Mouse (Mus musculus): ENCODE results near the gene Crlf1.

Crlf1 gene

GRCm38 (mm10) chr8:70492664-70493640, at the start of gene Crlf1:
TSS of gene Crlf1 (plus strand) at chr8:70493158.
- DNase-seq (ENCODE audit: low spot score in 2 of 2): no peak

DNA sequence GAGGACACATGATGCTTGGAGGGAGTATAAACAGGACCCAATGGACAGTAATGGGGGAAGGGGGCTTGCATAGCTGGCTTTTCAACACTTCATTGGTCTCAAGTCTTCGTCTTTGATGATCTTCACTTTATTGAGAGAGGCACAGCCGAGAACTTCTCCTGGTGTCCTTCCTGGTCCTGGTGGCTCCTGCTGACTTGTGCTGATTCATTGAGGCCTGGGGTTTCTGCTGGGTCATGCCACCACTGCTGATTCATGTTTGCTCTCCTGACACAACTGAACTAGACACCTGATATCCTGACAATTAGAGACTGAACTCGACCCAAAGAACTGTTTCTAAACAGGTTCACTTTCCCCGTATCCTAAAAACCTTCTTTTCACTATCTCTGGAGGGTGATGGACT, 49.6 kb upstream of the Crlf1 start:
- DNase-seq (ENCODE audit: low spot score in 2 of 2): no peak

GRCm38 (mm10) chr8:70445988-70446387, 47.0 kb upstream of the Crlf1 start:
- no peak for DNase-seq (ENCODE audit: low spot score in 2 of 2)

DNA sequence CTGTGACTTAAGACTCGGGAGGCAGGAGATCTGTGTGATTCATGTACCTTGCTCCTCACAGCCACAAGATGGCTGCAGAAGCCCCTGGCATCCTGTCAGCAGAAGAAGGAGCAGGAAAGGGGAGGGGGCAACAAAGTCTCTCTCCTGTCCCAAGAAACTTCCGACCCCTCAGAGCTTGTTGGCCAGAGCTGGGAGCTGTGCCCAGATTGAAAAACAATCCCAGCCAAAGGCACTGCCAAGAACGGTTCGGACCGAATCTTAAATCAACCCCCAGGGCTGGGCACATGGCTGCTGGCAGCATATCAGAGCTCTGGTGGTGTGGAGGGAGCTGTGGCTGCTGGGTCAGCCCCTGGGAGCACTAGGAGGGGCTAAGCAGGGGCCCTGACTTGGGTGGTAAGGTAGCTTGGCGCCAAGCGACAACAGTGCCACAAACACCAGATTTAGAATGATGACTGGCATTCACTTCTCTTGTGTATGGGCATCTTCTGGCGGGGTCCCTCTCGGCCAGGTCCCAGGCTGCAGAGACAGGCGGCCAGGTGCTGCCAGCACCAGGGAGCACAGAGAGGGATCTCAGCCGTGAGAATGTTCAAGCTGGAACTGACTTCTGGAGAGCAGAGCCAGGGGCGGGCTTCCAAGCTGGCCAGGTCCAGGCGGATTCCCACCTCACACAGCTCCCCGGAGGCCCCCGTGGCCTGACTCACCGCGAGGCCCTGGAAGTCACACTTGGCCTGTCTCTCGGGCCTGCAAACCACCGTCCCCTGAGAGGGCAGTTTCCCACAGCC, 45.1 kb upstream of the Crlf1 start:
- no peak for DNase-seq (ENCODE audit: low spot score in 2 of 2)

GRCm38 (mm10) chr8:70452196-70452966, 40.6 kb upstream of the Crlf1 start:
- no peak for DNase-seq (ENCODE audit: low spot score in 2 of 2)

DNA sequence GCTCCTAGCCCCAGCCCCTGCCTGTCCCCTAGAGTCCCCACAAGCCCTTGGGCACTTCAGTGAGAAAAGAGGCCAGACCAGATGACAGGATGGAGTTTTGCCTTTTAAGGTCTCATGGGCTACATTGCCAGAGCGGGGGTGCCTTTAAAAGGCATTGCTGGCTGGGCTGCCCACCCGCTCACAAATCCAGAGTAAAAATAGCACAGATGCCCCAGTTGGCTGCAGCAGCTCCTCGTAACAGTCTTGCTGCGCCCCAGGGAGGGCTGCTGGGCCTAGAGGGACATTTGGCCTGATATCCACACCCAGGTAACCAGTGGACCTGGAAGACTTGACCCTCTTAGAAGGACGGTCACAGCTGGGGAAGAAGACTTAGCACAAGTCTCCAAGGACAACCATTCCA, 39.1 kb upstream of the Crlf1 start:
- DNase-seq (ENCODE audit: low spot score in 2 of 2): no peak

- DNase-seq (ENCODE audit: low spot score in 2 of 2): no peak
Observed at GRCm38 (mm10) chr8:70456996-70457395, 36.0 kb upstream of the Crlf1 start.

- no peak for DNase-seq (ENCODE audit: low spot score in 2 of 2)
Observed at GRCm38 (mm10) chr8:70457882-70458281, 35.1 kb upstream of the Crlf1 start.

GRCm38 (mm10) chr8:70458462-70458861, 34.5 kb upstream of the Crlf1 start:
- DNase-seq (ENCODE audit: low spot score in 2 of 2): no peak

DNA sequence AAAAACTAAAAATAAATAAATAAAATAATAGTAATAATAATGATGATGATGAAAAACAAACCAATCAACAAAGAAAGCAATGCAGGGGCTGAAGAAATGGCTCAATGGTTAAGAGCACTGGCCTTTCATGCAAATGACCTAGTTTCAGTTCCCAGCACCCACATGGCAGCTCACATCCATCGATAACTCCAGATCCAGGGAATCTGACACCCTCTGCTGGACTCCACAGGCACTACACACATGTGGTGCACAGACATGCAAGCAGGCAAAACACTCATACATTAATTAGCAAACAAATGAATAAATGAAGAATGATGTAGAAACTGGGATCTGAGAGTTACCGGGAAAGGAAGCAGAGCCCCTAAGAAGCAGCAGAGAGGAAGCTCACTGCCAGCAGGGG, 33.3 kb upstream of the Crlf1 start:
- no peak for DNase-seq (ENCODE audit: low spot score in 2 of 2)

DNA sequence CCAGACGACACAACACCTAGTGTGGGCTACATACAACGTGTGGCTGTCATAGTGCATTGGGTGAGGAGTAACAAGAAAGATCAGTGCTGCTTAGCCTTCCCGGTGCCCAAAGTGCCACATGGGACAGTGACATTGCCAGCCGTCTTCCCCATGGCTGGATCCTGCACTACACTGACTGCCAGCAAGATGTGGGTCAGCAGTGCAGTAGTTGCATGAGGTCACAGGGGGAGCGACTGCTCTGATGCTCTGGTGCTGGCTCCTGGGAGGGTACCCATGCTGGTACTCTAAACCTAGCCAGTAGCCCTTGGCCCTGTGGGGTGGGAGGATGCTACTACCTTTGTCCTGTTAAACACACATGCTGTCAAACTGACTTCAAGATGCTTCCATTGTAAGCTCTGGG, 32.8 kb upstream of the Crlf1 start:
- no peak for DNase-seq (ENCODE audit: low spot score in 2 of 2)

- DNase-seq (ENCODE audit: low spot score in 2 of 2): no peak
Observed at GRCm38 (mm10) chr8:70460606-70461005, 32.4 kb upstream of the Crlf1 start.

- DNase-seq (ENCODE audit: low spot score in 2 of 2): no peak
Observed at GRCm38 (mm10) chr8:70461765-70462515, 31.0 kb upstream of the Crlf1 start.

DNA sequence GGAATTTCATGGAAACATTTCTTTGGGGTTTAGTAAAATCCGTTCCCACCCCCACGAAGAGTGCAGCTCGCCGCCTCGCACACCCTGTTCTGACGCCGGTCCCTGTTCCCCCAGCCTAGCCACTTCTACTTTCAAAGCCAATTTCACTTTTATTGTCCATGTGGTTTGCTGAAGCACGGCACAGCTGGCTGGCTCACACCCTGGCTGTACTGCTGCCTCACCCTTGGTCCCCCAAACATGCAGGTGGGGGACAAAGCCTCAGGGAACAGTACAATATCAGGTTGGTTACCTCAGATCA, 30.5 kb upstream of the Crlf1 start:
- DNase-seq (ENCODE audit: low spot score in 2 of 2): no peak

GRCm38 (mm10) chr8:70463306-70463705, 29.7 kb upstream of the Crlf1 start:
- no peak for DNase-seq (ENCODE audit: low spot score in 2 of 2)

GRCm38 (mm10) chr8:70464162-70464561, 28.8 kb upstream of the Crlf1 start:
- no peak for DNase-seq (ENCODE audit: low spot score in 2 of 2)

DNA sequence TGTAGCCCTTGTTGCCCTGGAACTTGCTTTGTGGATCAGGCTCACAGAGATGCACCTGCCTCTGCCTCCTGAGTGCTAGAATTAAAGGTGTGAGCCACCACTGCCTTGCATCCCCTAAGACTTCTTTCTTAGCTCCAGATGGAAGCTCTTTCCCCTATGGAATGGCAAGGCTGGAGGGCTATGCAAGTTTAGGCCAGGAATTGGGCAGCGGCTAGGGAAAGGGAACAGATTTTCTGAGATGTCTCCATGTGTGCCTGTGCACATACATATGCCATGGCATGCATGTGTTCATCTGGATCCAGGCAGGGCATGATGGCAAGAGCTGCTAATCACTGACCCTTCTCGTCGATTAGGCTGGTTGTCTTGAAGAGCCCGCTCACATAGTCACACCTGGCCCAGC, 27.3 kb upstream of the Crlf1 start:
- DNase-seq (ENCODE audit: low spot score in 2 of 2): no peak

DNA sequence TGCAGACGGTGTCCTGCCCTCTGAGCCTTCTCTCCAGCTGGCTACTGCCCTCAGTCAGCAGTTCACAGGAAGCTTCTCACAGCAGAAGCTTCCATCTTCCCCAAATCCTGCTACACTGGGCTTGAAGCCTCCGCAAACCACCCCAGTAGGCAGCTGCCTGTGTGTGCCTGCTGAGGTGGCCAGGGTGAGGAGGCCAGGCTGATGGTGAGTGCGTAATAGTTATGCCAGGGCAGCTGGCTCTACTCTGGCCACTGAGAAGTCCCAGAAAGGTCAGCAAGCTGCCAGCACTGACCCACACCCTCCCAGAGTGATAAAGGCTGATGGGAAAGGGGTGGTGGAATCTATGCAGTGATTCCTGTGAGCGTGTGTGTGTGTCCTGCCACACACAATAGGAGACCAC, 26.7 kb upstream of the Crlf1 start:
- no peak for DNase-seq (ENCODE audit: low spot score in 2 of 2)

DNA sequence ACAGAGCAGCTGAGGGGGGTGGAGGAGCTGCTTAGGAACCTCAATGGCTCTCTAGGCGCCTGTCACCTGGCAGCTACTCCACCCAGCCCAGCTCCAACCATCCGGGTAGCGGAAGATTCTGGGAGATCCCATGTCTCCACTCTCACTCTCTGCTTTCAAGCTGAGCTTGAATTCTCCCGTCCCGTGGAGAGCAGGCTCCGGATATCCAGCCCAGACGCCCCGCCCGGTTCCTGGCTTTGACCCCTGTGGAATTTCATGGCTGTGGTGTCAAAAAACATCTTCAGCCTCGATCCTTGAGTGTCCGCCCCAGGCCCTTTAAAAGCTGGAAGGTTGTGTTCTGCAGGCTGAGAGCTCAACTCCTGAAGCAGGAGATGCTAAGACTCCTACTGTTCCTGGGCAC, 26.2 kb upstream of the Crlf1 start:
- DNase-seq (ENCODE audit: low spot score in 2 of 2): no peak

DNA sequence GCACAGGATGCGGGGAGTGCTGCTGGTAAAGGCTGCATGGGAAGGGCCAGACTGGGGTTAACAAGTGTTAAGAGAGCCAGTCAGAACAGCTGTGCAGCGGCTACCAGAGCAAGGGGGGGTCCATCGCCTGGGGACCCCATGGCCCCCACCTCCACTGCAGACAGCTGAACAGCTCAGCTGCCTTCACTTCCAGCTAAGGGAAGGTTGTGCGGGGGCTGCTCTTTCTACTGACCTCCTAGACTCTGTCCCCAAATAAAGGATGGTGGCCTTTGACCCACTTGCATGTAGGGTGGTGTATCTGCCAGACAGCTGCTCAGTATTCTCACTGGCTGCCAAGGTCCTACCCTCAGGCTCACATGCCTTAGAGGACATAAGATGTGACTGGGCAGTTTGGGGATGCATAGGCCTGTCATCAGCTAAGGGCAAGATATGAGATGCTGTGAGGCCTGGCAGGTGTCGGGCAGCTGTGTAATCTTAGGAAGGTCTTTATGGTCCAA, 25.7 kb upstream of the Crlf1 start:
- no peak for DNase-seq (ENCODE audit: low spot score in 2 of 2)

DNA sequence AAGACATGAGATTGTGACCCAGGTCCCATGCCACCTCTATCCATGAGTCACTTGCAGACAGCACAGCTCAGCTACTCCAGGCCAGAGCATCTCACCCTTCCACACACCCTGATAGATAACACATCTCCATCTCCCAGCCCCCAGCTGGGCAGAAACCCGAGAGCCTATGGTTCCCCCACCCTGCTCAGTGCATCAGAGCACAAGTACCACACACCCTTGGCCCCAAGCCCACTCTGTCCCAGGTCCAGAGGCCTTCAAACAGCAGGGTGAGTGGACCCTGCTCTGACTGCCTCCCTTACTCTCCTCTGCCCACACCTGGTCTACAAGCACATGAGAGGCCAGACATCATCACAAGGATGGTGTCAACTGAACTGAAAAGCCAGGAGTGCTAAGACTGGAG, 25.1 kb upstream of the Crlf1 start:
- no peak for DNase-seq (ENCODE audit: low spot score in 2 of 2)
